Mouse (Mus musculus) retina, embryonic 14.5 days (tissue): ENCODE results near the gene Zfp90.
"Not testable (repeated sequence)": the region's sequence is repeated elsewhere in the genome, so short reads cannot be mapped to it uniquely, and the experiment has no call there.

Source experiments
- DNase-seq: peaks from one replicate; pipeline ENCODE4 v3.0.0-alpha.2; 2015; ENCODE audit warnings: low spot score

Zfp90 gene

DNA sequence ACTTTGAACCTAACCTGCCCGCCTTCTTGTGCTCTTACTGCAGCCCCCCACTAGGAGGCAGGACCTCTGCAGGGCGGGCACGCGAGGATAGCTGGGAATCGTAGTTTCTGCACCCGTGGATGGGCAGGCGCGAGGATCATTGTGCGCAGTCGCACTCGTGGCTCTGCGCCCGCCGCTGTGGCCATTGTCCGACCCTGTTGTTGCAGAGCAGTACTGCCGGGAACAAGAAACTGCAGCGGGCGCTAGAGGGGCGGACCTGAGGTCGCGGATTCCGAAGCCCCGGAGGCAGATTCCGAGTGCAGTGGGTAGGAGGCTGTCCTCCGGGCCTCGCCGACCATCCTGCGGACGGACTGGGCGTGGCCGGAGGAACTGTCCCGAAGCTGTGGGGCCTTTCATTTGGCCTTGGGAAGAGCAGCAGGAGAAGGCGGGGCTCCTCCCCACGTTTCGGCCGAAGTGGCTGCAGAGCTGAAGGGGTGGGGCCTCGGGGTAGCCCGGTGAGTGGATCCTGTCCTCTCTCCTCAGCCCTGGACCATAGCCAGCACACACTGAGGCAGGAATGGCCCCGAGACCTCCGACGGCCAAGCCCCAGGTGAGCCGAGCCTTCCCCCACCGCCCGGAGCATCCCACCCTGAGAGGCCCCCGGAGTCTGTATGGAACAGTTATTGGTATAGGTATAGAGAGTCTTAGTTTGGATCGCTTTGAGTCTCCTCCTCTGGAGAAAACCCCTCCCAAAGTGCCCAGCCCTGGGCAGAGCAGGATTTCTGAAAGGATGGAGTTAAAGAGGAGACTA, at the start of gene Zfp90:
Gene Zfp90 (plus strand): TSS at position 146 of the 790 bp plus-strand sequence.
- DNase-seq = peak; percentile 98

DNA sequence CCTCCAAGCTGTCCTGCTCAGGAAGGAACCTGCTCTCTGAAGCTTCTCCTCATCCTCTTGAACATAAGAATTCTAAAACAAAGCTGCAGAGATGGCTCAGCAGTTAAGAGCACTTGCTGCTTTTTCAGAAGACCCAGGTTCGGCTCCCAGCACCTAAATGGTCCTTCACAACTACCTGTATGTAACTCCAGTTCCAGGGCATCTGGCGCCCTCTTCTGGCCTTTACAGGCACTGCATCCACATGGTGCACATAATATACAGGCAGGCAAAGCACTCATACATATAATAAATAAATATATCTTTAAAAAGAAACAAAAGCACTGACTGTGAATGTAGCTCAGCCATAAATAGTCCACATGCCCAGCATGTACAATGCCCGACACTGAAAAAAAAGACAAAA, 46.6 kb upstream of the Zfp90 start:
- DNase-seq = no peak

DNA sequence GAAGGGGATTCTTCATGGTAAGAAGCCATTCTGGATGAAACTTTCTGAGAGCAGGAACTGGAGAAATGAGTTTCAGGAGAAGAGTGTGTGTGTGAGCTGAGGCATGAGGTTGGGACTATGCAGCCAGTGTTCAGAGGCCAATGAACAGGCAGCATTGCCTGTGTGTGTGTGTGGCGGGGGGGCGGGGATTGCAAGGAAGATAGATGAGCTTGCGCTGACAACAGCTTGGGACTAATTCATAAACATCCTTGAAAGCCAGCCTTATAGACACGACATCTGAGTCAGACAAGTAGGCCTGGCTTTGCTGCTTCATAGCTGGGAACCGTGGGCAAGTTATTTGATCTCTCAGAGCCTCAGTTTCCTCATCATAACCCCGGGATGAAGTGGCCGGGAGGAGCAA, 46.1 kb upstream of the Zfp90 start:
- DNase-seq = no peak

DNA sequence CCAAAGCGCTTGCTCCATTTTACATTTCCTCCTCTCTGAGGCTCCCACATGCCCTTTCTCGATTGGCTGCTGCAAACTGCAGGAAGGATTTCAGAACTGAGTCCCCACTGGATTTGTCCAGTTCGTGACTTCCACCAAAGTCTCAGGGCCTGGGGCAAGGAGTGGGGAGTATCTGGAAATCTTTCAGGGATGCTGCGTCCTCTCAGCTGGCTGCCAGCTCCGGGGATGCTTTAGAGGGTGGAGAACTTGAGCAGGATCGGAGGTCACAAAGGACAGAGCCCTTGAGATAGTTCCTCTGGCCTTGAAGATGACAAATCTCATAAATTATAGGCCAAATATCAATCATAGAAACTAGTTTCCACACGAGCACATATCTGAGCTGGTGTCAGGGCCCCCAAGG, 39.2 kb upstream of the Zfp90 start:
- no peak for DNase-seq

DNA sequence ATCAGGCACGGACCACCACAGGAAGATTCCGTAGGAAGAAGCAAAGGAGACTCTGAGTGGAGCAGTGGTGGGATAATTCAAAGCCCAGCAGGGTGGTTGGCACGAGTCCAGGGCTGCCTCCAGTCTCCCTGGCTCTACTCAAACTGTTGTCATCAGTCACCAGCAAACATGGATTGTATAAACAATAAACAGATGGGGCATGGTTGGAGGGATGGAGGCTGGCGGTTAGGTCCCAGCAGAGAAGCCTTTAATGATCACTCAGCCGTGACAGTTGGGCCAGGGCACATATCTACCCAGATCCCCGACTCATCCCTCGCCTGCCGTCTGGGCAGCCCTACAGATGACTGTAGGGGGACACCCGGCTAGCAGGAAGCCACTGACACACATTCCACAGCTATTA, 38.3 kb upstream of the Zfp90 start:
- DNase-seq = peak; percentile 35

DNA sequence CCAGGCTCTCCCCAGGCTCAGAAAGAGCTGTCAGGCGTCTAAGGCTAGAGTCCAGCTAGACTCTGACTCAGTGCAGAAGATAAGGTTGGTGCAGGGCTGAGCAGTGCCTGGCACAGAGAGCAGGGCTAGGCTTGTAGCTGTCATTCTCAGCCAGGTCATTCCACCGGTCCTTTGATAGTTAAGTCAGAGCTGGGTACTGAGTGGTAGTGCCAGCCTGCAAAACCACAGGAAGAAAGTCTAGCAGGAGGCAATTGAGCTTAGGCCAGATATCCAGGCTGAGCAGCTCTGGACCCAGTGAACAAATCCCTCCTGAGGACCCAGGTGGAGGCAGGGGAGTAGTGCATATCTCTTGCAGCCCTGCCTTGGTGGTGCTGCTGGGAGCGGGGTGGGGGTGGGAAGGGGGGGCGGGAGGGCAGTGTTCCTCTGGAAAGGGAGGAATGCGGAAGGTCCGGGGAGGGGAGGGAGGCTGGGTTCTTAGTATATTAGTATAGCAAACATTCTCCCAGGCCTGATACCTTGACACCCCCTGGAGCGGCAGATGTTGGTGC, 36.6 kb upstream of the Zfp90 start:
- no peak for DNase-seq

DNA sequence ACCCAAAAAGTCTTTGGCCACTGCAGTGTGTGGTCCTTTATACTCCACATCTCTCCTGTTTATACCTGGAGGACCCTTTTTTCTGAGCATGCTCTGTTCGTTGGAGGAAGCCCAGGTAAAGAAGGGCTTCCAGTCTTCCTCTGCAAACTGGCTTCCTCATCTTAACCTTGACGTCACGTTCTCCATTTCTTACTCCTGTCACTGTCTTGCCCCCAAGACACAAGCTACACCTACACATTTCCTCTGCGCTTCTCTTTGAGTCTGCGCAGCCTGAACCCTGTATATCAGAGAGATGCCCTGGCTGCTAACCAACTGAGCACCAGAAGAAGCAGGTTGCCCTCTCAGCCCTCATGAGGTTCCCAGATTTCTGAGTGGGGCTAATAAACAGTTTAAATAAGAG, 35.8 kb upstream of the Zfp90 start:
- no peak for DNase-seq

DNA sequence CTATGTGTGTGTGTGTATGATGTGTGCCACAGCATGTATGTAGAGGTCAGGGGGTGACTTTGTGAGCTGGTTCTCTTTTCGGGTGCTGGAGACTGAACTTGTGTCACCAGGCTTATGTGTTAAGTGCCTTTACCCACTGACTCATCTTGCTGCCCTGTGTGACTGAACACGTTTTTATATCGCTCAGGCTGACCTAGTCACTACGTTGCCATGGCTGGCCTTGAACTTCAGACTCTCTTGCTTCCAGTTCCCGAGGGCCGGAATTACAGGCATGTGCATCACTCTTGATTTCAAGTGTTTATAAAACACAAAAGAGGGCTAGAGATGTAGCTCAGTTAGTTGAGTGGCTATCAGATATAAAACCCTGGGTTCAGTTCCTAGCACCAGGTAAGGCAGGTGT, 34.1 kb upstream of the Zfp90 start:
- DNase-seq = no peak

DNA sequence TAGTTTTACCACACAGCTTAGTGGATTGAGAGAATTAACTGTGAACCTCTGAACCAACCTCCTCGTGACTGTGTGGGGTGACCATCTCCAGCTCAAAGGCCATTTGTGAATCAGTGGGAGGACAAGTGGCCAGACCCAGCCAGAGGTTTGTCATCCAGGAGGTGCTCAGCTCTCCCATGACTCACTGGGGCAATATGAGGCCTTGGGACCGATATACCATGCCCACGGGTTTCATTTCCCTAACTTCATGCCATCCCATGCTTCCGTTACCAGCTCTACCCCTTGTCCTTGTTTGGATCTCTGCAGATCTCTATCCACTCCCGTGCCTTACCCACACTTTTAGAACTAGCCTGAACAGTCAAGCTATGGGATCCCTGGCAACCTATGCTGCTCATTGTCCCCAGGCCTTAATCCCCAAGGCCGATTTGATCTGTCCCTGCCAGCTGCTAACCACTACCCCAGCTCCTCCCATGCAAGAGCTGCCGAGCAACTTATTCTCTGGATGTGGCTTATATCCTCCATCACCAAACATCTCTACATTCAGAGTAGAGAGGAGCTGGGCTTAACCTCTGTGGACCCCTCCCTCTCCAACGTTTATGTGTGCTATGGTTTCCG, 27.2 kb upstream of the Zfp90 start:
- DNase-seq = no peak

DNA sequence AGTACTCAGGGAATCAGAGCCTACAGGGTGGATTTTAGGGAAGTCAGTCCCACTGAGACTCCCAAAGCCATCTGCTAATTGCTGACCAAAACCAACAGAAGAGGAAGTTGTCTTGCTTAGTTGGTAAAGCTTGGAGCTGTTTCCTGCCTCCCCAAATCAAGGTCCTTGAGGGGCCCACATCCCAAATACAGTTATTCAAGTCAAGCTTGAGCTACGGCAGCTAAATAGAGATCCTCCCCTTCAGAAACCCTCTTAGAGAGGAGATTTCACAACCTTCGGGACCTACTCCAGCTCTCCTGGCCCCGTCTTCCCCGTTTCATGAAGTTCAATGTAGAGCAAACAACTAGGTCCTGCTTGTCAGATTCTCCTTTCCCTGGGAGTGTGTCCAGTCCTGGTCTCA, 20.6 kb upstream of the Zfp90 start:
- DNase-seq = no peak

DNA sequence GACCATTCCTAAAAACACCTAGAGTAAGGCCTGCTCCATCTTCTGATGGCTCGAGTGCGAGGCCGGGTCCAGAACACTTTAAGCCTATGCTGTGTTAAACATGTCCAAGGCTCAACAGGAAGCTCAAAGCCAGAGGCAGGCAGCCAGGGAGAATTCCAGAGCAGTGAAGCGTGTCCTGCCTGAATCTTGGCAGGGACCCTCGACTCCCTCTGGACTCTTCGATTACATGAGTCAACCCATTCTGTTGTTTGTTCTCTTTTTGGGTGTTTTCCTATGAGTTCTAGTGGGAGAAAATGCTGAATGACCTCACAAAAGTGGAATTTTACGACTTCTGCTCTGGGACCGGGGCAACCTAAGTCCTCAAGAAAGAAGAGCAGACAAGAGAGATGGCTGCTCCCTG, 15.4 kb upstream of the Zfp90 start:
- DNase-seq = no peak

DNA sequence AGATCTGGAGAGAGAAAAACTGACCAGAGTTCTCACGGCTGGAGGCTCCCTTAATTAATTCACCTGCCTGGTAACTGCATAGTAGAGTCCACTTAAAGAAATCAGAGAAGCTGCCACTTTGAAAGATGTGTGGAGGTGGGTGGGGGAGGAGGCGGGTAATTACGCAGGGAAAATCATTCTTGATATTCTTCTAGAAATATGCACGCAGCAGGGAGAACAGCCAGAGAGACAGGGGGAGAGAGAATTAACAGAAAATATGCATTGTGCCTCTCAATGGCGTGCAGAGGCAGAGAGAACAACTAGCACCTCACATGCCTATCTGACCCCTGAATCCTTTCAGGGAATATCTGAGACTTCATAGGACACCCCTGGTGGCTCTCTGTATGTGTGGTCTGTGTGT, 14.9 kb upstream of the Zfp90 start:
- peak; percentile 28 for DNase-seq

DNA sequence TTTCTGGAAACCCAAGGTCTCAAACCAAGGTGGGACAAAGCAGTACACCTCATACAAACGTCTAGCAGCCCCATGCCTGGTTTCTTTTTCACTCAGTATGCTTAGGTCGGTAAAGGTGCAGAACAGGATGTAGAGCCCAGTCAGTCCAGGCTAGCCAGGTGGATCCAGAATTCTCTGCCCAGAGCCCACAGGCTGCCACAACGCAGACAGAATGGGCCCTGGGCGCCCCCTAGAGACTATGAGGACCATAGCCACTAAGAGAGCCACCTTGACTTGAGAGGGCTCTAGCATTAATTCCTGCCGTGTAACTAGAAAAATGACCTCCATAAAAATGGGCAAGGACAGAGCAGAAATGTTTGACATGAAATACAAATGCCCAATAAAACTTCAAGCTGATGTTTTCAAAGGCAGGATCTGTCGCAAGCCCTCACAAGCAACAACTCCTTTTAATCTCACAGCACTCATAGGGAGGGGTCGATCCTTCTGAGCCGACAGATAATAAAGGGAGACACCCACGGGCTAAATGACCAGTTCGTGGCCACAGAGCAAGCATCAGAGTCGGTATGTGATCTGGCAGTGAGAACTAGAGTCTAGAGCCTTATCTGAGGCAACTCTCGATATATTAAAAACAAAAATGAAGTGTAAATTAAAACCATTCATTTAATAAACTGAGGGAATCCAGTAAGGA, 11.7 kb upstream of the Zfp90 start:
- peak; percentile 77 for DNase-seq

DNA sequence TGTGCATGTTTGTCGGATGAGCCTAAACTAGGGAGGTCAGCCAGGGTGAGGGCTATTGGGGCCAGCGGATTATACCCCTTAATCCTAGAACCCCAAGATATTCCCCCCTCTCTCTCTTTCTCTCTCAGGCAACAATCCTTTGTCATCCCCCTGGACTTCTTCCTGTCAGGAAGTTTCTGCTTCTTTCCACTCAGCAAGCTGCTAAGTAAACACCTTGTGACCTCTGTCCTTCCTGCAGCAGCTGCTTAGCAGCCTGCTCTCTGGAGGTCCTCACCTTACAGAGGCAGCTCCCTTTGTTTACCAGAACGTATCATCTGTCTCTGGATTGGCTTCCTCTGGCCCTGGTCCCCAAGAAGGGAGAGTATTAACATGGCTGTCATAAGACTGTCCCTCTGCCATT, 10.3 kb upstream of the Zfp90 start:
- DNase-seq = no peak

DNA sequence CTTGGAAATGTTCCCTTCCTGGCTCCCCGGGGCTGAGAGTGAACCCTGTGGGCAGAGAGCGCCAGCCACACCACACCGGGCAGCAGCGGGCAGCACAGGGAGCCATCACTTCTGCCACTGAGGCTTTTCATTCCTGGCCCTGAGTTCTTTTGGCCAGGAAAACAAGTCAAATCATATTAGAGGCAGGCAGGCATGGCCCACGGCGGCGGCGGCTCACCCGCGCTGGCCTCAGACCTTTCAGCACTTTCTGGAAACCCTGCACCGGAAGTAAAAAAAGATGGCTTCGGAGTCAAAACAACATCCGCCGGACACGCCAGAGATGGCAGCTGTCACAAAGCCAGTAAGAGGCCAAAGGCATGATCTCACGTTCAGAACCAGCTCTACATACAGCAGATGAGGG, 9.3 kb upstream of the Zfp90 start:
- DNase-seq = no peak

DNA sequence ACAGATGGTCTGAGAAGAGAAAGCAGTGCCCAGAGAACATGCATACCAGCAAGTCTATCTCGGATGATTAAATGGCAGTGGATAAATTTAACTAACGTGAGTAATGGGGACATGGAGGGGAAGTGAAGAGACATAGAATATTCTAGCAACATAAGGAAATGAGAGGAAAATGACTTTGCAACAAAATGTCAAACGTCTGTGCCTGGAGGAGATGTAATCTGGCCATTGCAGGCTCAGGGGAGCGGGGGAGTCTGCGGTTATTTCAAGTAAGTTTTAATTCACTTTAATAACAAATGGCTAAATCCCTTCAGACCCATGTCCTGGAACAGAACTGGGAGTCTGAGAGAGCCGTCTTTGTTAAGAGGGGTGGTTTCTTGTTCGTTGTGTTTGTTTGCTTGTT, 5.1 kb upstream of the Zfp90 start:
- no peak for DNase-seq

DNA sequence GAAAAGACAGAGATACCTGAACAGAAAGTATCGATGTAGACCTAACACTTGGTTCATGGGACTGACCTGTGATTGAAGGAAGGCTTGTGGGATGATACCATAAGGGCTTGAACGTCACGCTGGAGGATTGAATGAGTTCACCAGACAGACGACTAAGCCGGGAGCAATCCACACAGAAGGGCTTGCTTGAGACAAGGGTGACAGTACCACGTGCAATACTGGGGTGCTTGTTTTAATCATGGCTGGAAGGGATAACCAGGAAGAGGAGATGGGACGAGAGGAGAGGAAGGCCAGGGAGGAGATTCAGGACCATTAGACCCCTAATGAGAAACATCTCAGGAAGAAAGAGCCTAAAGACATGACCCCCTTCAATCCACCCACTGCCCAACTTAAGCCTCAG, 4.6 kb upstream of the Zfp90 start:
- no peak for DNase-seq

DNA sequence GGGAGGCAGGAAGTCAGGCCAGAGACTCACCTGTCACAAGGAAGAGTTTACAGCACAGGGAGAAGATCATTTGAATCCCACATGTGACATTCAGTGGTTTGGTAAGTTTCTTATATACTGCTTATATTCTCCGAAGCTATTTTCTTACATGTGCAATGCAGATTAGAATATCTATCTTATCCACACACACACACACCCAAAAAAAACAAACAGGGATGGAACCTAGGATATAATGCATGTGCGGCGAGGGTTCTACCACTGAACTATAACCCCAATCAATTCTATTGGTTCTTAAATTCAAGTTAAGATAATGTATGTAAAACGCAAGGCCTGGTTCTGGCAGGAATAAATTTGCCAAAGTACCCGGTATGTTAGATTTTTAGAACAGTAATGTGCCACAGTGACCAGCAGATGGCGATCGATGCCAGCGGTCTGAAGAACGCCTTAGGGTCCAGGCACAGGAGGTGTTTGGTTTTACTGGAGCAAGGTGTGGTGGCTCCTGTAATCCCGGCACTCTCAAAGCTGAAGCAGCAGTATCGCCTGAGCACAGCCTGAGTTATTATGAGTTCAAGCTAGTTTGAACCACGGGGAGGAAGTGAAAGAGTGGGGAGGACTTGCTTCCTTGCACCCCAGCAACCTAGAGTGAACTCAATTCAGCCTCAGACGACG, 3.2 kb upstream of the Zfp90 start:
- DNase-seq = peak; percentile 85

DNA sequence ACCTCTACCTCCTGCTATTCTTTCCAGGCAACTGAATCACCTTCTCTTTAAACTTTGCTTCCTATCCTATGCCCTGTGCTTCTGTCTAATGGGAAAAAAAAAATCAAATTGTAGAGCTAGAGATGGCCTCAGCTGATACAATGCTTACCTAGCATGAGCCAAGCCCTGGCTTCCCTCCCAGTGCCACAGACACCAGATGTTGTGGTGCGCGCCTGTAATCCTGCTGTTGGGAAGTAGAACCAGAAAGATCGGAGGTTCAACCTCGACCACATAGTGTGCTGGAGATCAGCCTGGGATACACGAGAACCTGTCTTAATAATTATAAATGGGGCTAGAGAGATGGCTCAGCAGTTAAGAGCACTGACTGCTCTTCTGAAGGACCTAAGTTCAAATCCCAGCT, 2.6 kb downstream of the Zfp90 start:
- DNase-seq = no peak

DNA sequence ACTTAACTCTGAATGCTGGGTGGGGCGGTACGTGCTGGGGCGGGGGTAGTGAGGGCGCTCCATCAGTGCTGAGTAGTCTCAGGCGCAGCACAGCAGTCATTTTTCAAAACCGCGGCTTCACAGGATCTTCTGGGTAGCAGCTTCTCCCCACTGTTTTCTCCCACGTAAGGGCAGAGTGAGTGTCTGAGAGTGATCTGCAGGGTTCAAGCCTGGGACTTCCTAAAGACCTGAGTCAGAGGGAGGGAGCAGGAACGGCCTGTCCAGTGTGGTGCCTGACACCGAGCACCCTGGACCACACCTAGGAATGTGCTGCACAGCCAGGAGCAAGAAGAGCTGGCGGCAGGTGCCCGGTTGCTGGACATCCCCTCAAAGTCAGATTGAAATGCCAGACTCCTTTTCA, 16.0 kb downstream of the Zfp90 start:
- DNase-seq = no peak

DNA sequence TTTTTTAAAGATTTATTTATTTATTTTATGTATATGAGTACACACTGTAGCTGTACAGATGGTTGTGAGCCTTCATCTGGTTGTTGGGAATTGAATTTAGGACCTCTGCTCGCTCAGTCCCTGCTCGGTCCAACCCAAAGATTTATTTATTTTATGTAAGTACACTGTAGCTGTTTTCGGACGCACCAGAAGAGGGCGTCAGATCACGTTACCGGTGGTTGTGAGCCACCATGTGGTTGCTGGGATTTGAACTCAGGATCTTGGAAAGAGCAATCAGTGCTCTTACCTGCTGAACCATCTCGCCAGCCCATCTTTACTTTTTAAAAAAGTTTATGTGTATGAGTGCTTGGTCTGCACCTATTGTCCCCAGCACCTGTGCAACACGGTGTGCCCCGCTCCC, 16.8 kb downstream of the Zfp90 start:
- not testable (repeated sequence) for DNase-seq

DNA sequence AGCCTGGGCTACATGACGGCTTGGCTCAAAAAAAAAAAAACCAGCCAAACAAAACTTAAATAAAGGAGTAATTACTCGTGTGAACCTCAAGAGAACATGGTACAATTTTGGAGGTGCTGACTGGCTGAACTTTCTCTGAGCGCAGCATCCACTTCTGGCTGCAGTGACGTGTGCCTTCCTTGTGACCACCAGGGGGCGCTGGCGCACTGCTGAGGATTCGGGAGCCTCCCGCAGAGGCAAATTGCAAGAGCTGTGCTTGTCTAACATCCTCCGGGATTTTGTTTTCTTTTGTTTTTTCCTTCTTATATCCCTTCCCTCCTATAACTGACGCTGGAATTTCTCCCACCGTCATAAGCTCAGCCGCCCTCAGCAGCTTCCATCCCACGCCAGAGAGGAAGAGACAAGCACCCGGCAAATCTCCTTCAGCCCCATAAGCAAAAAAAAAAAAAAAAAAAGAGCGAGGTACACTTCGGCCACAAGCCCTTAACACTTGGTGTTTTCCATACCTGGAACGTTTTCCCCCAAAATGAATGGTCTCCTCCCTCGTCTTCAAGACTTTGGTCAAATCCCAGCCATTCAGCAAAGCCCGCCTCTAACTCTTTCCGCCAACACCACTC, 17.9 kb downstream of the Zfp90 start:
- DNase-seq = peak; percentile 90
